Mouse (Mus musculus) liver, embryonic 13.5 days (tissue): ENCODE data around the gene Cacna1e. TPM values are rescaled to one million over a fixed set of nuclear protein-coding genes. Genes with fewer than 3 reads are reported as not detected.

ENCODE experiments used
- ATAC-seq: fragments of 200-750 bp; cut with Nextera tagmentation; 2 replicates; pipeline ENCODE4 v1.8.0; 2017; ENCODE audit warnings: low read depth, mild to moderate bottlenecking, moderate number of reproducible peaks, moderate library complexity
- DNase-seq: peaks from one replicate; pipeline ENCODE4 v3.0.0; 2022
- H3K27ac ChIP-seq: fragments of 300-500 bp; sonication (generic); 2 replicates; pipeline ENCODE4 v1.5.1; 2015; ENCODE audit warnings: moderate library complexity, mild to moderate bottlenecking, inconsistent platforms
- H3K27me3 ChIP-seq: fragments of 300-500 bp; sonication (generic); 2 replicates; pipeline ENCODE4 v1.6.1; 2015; ENCODE audit warnings: mild to moderate bottlenecking, inconsistent platforms
- H3K36me3 ChIP-seq: fragments of 300-500 bp; sonication (generic); 2 replicates; pipeline ENCODE4 v1.6.1; 2015; ENCODE audit warnings: mild to moderate bottlenecking, inconsistent platforms
- H3K4me1 ChIP-seq: fragments of 300-500 bp; sonication (generic); replicated peaks from 2 replicates; pipeline ENCODE4 v1.6.1; 2015; ENCODE audit warnings: inconsistent platforms
- H3K4me2 ChIP-seq: fragments of 300-500 bp; sonication (generic); 2 replicates; pipeline ENCODE4 v1.6.1; 2015; ENCODE audit warnings: inconsistent platforms, mild to moderate bottlenecking, moderate library complexity
- H3K4me3 ChIP-seq: fragments of 300-500 bp; sonication (generic); replicated peaks from 2 replicates; pipeline ENCODE4 v1.5.1; 2015; ENCODE audit warnings: mild to moderate bottlenecking, inconsistent platforms
- H3K9ac ChIP-seq: fragments of 300-500 bp; sonication (generic); 2 replicates; pipeline ENCODE4 v1.6.1; 2015; ENCODE audit warnings: mild to moderate bottlenecking, inconsistent platforms
- H3K9me3 ChIP-seq: fragments of 300-500 bp; sonication (generic); replicated peaks from 2 replicates; pipeline ENCODE4 v1.6.1; 2016; ENCODE audit warnings: inconsistent platforms
- WGBS: fragments of 180-500 bp; shearing (Covaris S2); methylation state at CpG from one replicate; pipeline ENCODE4 v1.1.7; 2015; ENCODE audit not compliant: insufficient replicate concordance; 5-methylcytosine and 5-hydroxymethylcytosine counted together
- polyA plus RNA-seq: library from polyadenylated mRNA; unstranded; fragments of >200 nt; fragmentation: Nextera tagmentation; extraction: Ambion mirVana; gene quantifications from 2 replicates; pipeline ENCODE4 v1.2.1, GENCODE M21; 2015

The Cacna1e gene
- polyA plus RNA-seq, 1 experiment from 2014 or later, result 0.03 TPM

GRCm38 (mm10) chr1:154532987-154533940, 351.0 kb downstream of the Cacna1e start:
- Histone ChIP-seq H3K27ac (no peak overlapping the region), H3K4me2 (no peak overlapping the region), H3K4me3 (no peak overlapping the region), H3K9me3 (no peaks in the 10 kb centered on the region), H3K4me1 (no peaks in the 10 kb centered on the region), H3K9ac (no peak overlapping the region), H3K27me3 (no peaks in the 10 kb centered on the region), H3K36me3 (no peaks in the 10 kb centered on the region)
- ATAC-seq, result no peak
- DNase-seq, result no peak
- 58% methylated on average over 11 of the region's 11 CpGs for WGBS

DNA sequence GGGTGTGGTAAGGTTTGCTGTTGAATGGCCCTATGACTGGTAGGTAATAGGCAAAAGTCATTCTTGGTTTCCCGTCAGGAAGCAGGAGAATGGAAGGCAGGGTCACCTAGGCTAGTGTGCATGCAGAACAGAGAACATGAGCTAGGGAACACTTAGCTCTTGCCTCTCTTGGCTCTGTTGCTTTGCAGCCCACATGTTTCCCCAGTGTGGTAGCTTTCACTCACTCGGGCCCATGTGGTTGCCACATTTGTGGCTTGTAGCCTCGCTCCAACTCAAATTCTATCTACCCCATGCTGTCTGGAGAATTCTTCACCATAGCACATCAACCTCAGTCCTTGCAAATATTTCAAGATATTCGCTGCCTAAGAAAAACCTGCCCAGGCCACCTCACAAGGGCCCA, 354.6 kb downstream of the Cacna1e start:
- Histone ChIP-seq H3K36me3 (no peaks in the 10 kb centered on the region), H3K9me3 (no peaks in the 10 kb centered on the region), H3K9ac (no peak overlapping the region), H3K4me1 (no peaks in the 10 kb centered on the region), H3K4me3 (no peak overlapping the region), H3K4me2 (no peak overlapping the region), H3K27ac (no peak overlapping the region), H3K27me3 (no peaks in the 10 kb centered on the region)
- 63% methylated on average over 4 of the region's 4 CpGs for WGBS
- ATAC-seq, result no peak
- no peak for DNase-seq

DNA sequence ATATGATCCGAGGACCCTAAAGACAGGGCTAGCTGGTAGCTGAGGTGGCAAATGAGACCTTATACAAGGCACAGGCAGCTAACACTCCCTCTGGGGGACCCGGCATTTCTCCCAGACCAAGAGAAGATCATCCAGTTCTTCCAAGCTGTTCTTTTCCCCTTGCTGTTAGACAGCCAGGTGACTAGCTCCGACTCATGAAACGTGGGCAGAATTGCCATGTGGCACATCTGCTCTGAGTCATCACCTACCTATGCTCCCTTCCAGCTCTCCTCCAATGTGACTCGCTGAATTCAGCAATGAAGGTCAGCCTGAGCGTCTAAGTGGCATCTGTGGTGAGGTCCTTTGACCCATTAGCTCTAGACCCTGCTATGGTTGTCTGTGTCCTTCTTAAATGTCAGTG, 355.5 kb downstream of the Cacna1e start:
- WGBS, result 61% methylated on average over 6 of the region's 6 CpGs
- no peak overlapping the region for H3K4me2 ChIP-seq
- ATAC-seq, result no peak

GRCm38 (mm10) chr1:154520715-154521114, 363.6 kb downstream of the Cacna1e start:
- Histone ChIP-seq H3K4me1 (no peaks in the 10 kb centered on the region), H3K4me2 (no peak overlapping the region), H3K4me3 (no peak overlapping the region), H3K9me3 (no peaks in the 10 kb centered on the region), H3K27ac (no peak overlapping the region), H3K36me3 (no peaks in the 10 kb centered on the region), H3K9ac (no peak overlapping the region), H3K27me3 (no peaks in the 10 kb centered on the region)
- no peak for DNase-seq
- ATAC-seq, result no peak
- WGBS, result 58% methylated on average over 2 of the region's 2 CpGs

More for the DNA sequence above, 355.5 kb downstream of the Cacna1e start:
- Histone ChIP-seq H3K9ac (no peak overlapping the region), H3K4me3 (no peak overlapping the region), H3K4me1 (no peaks in the 10 kb centered on the region), H3K9me3 (no peaks in the 10 kb centered on the region), H3K27me3 (no peaks in the 10 kb centered on the region), H3K27ac (no peak overlapping the region), H3K36me3 (no peaks in the 10 kb centered on the region)
- DNase-seq, result no peak

DNA sequence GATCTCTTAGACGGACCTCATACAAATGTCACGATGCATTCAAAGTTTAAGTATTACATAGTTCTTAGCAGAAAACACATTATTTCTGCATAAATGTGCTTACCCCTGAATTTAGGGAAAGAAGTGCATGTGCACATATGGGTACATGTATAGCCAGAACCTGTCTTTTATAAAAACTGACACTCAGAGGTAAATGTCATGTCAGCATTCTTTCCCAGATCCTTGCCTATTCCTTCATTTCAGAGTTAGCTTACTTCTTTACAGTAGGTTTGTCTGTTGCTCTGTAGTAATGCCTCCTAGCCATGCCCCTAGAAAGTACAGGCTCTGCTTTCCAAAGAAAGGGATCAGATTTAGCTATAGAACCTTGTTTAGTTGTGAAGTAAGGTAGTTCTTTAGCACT, 369.0 kb downstream of the Cacna1e start:
- H3K4me1 ChIP-seq, result no peaks in the 10 kb centered on the region
- WGBS, result 72% methylated on average over 2 of the region's 2 CpGs

DNA sequence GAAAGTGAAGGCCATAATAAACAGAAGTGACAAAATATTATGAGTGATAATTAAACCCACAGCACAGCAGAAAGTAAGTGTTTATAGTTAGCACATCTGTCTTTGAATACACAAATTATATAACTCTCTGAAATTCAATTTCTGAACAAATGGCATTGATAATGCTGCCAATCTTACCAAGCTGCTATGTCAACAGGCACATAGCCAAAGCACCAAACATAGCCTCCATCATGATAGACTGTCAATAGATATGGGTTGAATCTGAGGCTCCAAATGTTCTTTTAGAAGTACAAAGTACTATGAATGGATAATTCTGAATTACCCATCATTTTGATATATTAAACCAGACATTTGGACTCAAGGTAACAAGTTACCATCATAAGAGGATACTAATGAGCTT, 372.6 kb downstream of the Cacna1e start:
- H3K27me3 ChIP-seq, result no peaks in the 10 kb centered on the region
- H3K4me1 ChIP-seq, result no peaks in the 10 kb centered on the region
- H3K27ac ChIP-seq, result no peak overlapping the region
- H3K4me2 ChIP-seq, result no peak overlapping the region
- H3K9me3 ChIP-seq, result no peaks in the 10 kb centered on the region
- ATAC-seq, result no peak
- DNase-seq, result no peak
- no peak overlapping the region for H3K4me3 ChIP-seq
- H3K9ac ChIP-seq, result no peak overlapping the region
- H3K36me3 ChIP-seq, result no peaks in the 10 kb centered on the region

More for the DNA sequence above, 369.0 kb downstream of the Cacna1e start:
- H3K9me3 ChIP-seq, result no peaks in the 10 kb centered on the region
- H3K4me2 ChIP-seq, result no peak overlapping the region
- DNase-seq, result no peak
- no peaks in the 10 kb centered on the region for H3K27me3 ChIP-seq
- ATAC-seq, result no peak
- H3K27ac ChIP-seq, result no peak overlapping the region
- H3K9ac ChIP-seq, result no peak overlapping the region
- no peak overlapping the region for H3K4me3 ChIP-seq
- H3K36me3 ChIP-seq, result no peaks in the 10 kb centered on the region

- DNase-seq (no peak), ATAC-seq (no peak)
- Histone ChIP-seq H3K4me1 (no peaks in the 10 kb centered on the region), H3K36me3 (no peaks in the 10 kb centered on the region), H3K27me3 (no peaks in the 10 kb centered on the region), H3K9ac (no peak overlapping the region), H3K4me3 (no peak overlapping the region), H3K9me3 (no peaks in the 10 kb centered on the region), H3K27ac (no peak overlapping the region), H3K4me2 (no peak overlapping the region)
- WGBS, result 55% methylated on average over 4 of the region's 4 CpGs
Measured at GRCm38 (mm10) chr1:154504005-154504404, 380.3 kb downstream of the Cacna1e start.

GRCm38 (mm10) chr1:154500869-154501268, 383.4 kb downstream of the Cacna1e start:
- no peak for ATAC-seq
- Histone ChIP-seq H3K27ac (no peak overlapping the region), H3K9ac (no peak overlapping the region), H3K4me2 (no peak overlapping the region), H3K36me3 (no peaks in the 10 kb centered on the region), H3K4me3 (no peak overlapping the region), H3K9me3 (no peaks in the 10 kb centered on the region), H3K4me1 (no peaks in the 10 kb centered on the region), H3K27me3 (no peaks in the 10 kb centered on the region)
- 77% methylated on average over 5 of the region's 5 CpGs for WGBS
- DNase-seq, result no peak

- no peak overlapping the region for H3K4me2 ChIP-seq
- 43% methylated on average over 3 of the region's 3 CpGs for WGBS
- no peaks in the 10 kb centered on the region for H3K4me1 ChIP-seq
- no peak for ATAC-seq
- no peaks in the 10 kb centered on the region for H3K36me3 ChIP-seq
- no peaks in the 10 kb centered on the region for H3K27me3 ChIP-seq
- no peaks in the 10 kb centered on the region for H3K9me3 ChIP-seq
- no peak overlapping the region for H3K9ac ChIP-seq
- no peak overlapping the region for H3K27ac ChIP-seq
- no peak for DNase-seq
- H3K4me3 ChIP-seq, result no peak overlapping the region
Measured at GRCm38 (mm10) chr1:154500187-154500866, 384.0 kb downstream of the Cacna1e start.

- WGBS, result 55% methylated on average over 4 of the region's 4 CpGs
- DNase-seq (no peak), ATAC-seq (no peak)
- Histone ChIP-seq H3K4me2 (no peak overlapping the region), H3K4me1 (no peaks in the 10 kb centered on the region), H3K27ac (no peak overlapping the region), H3K9ac (no peak overlapping the region), H3K4me3 (no peak overlapping the region), H3K36me3 (no peaks in the 10 kb centered on the region), H3K27me3 (no peaks in the 10 kb centered on the region), H3K9me3 (no peaks in the 10 kb centered on the region)
Measured at GRCm38 (mm10) chr1:154498821-154499220, 385.5 kb downstream of the Cacna1e start.

- H3K27me3 ChIP-seq, result no peaks in the 10 kb centered on the region
- no peak overlapping the region for H3K9ac ChIP-seq
- no peaks in the 10 kb centered on the region for H3K9me3 ChIP-seq
- ATAC-seq (no peak), DNase-seq (no peak)
- no peak overlapping the region for H3K27ac ChIP-seq
- no peaks in the 10 kb centered on the region for H3K36me3 ChIP-seq
- no peak overlapping the region for H3K4me3 ChIP-seq
- no peak overlapping the region for H3K4me2 ChIP-seq
- WGBS, result 47% methylated on average over 6 of the region's 6 CpGs
- no peaks in the 10 kb centered on the region for H3K4me1 ChIP-seq
Measured at GRCm38 (mm10) chr1:154491071-154491470, 393.2 kb downstream of the Cacna1e start.
